Mouse (Mus musculus) cerebellum, adult 18-20 months (tissue): ENCODE results near the gene Rbm20.

Experiments used
- DNase-seq, 2 experiments: peaks; one replicate each; pipeline ENCODE4 v3.0.0; 2021

The Rbm20 gene

GRCm38 (mm10) chr19:53854978-53855377 is 177.9 kb downstream of the Rbm20 start:
- DNase-seq = no peak

GRCm38 (mm10) chr19:53855781-53856180 is 178.7 kb downstream of the Rbm20 start:
- DNase-seq = no peak

DNA sequence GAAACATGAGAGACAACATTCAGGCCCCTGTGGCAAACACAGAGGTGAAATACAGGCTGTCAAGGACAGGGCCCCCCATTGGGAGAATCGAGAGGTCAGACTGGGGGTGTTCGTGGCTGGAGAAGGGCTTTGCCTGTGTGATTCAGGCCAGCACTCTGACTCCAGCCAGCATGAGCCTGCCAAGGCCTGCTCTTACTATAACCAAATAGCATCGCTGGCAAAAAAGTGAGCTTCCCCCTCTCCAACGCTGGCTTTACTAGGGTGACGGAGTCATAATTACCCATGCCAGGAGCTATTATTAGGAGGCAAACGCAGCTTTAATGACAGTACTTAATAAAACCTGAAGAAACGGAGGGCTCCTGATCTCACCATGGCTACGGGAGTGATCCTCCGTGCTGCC is 179.7 kb downstream of the Rbm20 start:
- DNase-seq = no peak

GRCm38 (mm10) chr19:53857962-53858361 is 180.9 kb downstream of the Rbm20 start:
- no peak for DNase-seq

DNA sequence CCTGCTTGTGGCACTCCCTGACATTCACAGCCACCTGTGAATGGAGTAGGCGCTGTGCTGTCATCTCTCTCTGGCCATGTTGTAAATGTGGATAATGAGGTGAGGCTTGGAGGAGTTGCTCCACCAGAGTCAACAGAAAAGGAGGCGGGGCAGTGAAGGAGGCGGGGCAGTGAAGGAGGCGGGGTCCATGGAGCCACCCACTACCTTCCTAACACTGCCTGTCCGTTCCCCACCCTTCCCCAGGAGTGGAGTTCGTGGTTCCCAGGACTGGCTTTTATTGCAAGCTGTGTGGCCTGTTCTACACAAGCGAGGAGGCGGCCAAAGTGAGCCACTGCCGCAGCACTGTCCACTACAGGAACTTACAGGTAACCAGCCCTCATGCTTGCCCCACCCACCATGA is 182.0 kb downstream of the Rbm20 start:
- DNase-seq = no peak

DNA sequence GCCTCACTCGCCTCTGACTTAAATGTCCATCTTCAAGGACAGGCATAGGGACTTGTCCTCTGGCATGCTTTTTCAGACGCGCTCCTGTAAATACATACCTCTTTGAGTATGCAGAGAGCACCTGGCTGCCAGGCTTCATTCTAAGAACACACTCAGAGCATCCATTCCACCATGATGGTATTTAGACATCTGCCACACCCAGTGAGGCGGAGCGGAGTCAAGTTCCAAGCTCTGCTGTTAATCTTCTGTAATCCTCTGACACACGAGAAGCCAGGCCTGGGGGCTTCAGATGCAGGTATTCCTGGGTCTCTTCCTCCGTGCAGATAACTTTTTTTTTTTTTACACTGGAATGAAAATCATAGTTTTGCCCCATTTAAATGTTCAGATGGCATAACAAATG is 182.5 kb downstream of the Rbm20 start:
- DNase-seq = no peak

DNA sequence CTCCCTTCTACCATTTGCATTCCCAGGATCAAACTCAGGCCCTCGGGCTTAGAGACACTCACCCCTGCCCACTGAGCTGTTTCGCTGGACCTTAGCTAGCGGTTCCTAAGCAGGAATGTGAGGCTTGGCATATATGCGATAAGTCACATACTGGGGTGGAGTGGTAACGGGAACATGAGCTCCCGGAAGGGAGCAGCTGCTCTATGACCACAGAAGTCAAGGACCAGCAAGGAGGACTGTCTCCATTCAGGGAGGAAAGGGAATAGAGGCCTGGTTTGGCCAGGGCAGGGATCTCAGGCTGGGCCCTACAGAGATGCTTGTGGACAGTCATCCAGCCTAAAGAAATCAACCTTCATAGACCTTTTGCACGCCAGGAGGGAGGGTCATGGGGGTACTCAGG is 184.2 kb downstream of the Rbm20 start:
- DNase-seq = no peak

DNA sequence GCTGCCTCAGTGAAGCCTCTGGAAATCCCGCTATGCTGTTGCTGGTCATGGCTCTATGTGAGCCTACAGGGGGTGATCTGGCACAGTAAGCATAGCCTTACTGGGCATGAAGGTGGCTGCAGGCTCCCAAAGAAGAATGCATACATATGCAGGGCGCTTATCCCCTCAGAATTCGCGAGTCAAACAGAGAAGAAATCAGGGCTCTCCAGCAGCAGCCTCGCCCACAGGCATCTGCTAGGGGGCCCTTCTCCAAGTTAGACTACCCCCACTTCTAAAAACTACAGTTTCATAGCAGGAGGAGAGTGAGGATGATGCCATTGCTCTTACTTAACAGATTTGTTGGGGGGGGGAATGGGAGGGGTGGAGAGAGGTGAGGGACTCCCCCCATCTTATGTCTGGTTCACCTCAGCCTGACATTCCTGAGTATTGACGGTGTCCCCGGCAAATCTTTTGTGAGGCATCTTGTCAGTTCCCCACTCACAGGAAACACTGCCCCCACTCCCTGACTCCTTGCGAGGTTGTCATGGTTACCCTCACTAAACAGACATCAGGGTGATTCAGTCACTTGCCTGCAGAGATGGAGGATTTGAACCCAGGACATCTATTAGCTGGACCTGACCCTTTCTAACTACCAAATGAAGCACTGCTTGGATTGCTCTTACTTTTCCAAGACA is 185.6 kb downstream of the Rbm20 start:
- DNase-seq = no peak

GRCm38 (mm10) chr19:53867238-53867637 is 190.1 kb downstream of the Rbm20 start:
- no peak for DNase-seq

DNA sequence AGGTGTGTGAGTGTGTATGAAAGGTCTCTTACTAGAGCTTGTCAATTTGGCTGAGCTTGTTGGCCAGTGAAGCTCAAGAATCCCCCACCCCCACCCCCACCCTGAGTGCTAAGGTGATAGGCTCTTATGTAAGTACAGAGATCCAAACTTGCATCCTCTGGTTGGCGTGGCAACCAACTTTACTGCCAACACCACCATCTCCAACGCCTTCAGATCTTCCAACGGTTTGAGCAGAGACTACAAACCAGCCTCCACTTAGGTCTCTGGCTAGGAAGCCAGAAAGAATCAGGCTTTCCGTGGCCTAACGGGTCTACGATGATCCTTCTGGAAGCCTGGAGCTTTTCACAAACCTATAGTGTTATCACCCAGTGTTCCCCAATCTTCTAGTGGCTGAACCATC is 191.0 kb downstream of the Rbm20 start:
- no peak for DNase-seq

GRCm38 (mm10) chr19:53868796-53869195 is 191.7 kb downstream of the Rbm20 start:
- no peak for DNase-seq

DNA sequence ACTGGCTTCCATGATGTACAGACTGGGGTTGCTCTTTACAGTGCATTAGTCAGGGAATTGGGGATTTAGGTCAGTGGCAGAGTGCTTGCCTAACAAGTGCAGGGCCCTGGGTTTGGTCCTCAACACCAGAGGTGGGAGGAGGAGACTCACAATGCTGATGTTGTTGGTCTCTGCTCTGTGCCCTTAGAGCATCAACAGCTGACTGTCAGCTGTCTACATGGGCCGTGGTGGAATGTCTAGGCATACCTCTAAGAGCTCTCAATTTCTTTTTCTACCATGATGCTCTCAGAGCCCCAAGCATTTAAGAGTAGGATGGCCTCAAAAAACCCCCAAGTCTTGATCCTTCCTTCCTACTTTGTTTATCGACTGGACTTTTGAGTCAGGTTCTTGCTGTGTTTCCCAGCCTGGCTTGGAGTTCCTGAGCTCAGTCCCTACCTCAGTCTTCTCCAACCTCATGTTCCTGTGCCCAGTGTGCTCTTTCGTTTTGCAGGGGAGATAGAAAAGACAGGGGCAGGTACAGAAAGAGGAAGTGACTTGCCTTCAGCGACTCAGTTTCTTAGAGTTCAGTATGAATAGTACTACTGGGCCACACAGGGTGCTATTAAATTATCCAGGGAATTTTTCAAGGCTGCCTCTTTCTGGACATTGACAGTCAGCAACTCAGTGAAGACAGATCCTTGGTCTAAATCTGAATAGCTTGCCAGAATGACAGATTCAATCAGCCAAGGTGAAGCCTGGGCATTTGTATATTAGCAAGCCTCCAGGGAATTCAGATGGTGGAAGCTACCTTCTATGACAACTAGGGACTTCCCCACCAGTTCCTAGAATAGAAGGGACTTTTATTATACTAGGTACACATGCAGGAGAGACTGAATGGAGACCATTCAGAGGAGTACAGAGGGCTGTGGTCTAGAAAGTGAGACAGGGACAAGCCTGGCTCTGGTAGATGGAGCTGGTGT is 192.6 kb downstream of the Rbm20 start:
- DNase-seq = no peak

DNA sequence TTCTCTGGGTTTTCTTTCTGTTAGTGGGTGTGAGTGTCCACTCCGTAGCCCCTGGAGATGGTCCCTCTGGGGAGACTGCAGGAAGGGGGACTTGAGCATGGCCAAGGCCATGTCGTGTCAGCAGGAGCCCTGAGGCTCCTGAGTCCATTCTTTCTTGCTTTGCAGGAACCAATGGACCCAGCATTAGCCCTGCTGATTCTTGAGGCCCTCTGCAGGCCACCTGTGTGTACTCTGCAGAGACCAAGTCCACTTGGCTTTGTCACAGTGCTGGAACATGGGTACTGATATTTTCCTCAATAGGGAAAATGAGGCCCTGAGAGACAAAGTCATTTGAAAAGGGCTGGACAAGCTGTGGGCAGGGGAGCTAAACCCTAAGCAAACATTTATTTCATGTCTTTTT is 193.5 kb downstream of the Rbm20 start:
- no peak for DNase-seq

DNA sequence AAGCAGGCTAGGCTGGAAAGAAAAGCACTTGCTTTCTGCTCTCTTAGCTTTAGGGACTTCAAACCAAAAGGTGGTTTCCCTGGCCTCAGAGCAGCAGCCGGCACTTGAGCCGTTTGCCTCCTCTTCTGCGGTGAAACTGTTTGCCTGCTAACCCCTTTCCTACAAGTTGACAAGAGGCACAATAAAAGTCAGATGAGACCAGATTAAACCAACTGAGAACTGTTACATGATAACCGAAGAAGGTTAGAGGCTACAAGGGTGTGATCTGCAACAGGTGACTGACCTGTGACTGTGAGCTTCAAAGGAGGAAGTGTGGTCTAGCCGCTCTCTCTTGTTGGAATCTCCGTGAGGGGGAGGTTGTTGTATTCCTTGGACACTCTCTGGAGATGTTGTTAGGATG is 194.4 kb downstream of the Rbm20 start:
- no peak for DNase-seq

DNA sequence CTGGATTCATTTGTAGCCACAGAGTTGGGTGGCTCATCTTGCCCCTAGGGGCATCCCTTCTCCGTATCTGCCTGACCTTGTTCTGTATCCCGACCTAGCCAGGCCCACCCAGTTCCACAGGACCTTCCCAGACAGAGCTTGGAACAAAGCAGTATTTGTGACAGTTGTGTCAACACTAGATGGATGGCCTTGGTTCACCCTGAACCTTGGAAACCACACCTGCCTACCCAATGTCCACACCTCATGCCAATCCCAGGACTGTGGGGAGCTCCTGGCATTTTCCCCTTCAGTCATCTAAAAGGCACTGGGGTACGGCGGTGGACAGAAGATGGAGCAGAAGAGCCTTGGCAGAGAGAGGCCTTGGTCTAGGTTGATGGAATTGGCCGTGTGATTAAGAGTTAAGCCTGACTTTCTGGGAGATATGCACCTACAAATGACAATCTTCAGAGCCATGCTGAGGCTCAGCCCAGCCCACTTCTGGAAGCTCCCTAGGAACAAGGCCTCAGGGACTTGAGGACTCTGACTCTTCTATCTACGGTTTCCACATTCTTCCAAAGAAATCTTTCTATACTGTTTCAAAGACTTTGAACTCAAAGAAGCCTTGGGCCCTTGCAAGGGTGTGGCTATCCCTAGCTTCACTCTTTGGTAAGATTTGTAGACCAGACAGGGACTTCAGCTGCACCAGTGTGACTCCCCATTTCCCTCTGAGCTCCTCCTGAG is 196.0 kb downstream of the Rbm20 start:
- DNase-seq = no peak

GRCm38 (mm10) chr19:53875246-53875645 is 198.1 kb downstream of the Rbm20 start:
- no peak for DNase-seq

DNA sequence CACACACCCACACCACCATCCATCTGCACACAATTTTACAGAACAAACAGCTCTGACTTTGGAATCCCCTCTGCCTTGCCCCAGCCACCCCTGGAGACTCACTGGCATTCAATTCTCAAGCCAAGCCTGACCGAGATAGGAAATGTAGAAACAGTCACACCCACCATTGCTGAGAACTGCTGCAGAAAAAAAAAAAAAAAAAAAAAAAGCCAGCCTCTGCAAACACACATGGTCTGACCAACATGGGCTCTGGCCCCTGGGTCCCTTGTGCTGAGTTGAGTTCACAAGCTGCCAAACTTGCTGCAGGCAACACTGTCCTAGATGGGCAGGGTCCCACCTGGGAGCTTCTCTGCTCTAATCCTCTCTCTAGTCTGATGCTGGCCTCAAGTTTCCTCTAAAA is 200.7 kb downstream of the Rbm20 start:
- DNase-seq = no peak

DNA sequence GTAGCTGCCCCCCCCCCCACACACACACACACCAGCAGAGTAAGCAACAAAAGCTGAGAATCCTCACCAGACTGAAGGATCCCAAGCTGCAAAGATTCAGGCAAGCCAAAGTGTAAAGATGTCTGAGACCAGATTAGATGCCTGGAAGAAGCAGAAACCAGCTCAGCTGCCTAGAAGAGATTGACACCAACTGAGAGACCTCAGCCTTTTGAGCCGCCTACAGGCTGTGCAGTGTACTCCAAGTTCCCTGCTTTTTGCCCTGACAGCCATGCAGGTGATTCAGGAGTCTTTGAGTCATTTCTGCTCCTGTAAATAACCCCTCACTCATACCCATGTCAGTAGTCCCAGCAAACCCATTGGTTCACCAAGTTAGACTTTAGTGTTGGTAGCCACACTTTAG is 203.4 kb downstream of the Rbm20 start:
- DNase-seq = no peak

DNA sequence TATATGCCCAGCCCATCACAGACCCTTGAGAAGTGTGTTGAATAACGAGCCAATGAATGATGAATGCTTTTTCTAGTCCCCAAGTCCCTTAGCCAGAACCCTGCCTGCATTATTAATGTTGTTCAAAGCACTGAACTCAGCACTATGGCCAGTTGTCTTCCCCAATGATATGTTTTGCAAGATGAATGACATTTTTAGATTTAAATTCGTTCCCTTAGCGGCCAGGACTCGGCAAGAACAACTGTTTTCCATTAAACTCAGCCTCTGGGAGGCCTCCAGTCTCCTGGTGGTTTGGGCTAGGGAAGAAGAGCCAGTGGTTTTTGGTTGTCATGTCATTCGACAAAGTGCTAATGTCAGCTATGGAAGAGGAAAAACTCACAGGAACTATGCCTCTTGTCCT is 204.7 kb downstream of the Rbm20 start:
- DNase-seq = no peak

GRCm38 (mm10) chr19:53885450-53885849 is 208.3 kb downstream of the Rbm20 start:
- DNase-seq = no peak

GRCm38 (mm10) chr19:53886576-53887370 is 209.7 kb downstream of the Rbm20 start:
- peak; percentile 15 to 25 for DNase-seq

DNA sequence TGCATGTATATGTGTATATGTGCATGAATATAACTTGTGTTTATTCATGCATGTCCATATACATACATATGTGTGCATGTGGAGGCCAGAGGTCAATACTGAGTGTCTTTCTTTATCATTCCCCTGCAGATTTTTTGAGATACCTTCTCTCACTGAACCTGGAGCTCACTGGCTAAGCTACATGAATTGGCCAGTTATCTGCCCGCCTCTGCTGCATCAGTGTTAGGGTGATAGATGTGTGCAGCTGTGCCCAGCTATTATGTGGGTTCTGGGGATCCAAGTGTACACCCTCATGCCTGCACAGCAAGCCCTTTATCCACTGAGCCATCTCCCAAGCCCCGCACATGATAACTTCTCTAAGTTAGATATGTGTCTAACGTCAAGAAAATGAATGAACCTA is 210.7 kb downstream of the Rbm20 start:
- no peak for DNase-seq

DNA sequence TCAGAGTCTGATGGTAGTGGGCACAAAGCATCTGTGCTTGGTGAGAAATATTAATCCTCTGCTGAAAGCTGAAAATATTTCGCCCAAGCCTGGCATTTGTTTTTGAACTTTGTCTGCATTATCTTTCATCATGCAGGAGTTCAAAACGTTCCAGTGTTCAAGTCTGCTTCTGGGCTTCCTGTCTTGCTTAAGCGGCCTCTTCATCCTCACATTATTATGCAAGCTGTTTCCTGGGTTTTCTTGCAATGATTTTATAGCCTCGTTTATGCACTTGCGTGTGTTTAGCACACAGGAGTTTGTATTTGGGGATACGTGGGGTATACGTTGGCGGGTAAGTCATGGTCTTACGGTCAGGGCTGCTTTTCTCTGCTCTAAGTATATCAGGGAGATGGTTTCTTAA is 211.2 kb downstream of the Rbm20 start:
- no peak for DNase-seq
